Mouse (Mus musculus): ENCODE results near the gene Zfyve27.

The Zfyve27 gene

DNA sequence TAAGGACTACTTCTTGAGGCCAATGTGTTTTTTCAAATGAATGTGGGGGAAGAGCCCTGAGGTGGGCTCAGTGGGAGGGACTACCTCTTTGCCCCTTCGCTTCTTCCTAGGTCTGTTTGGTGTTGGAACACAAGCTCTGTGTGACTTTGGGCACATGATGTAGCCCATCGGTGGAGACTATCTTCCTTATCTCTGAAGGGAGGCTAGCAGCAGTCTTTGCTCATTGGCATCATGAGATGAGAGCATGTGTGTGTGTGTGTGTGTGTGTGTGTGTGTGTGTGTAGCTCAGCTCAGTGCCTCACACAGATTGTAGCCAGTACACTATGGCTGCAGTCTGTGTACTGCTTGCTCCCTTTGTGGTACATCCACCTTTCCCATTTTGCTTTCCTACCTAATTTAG is 13.7 kb downstream of the Zfyve27 start:
- DNase-seq (ENCODE audit: low spot score): no peak

DNA sequence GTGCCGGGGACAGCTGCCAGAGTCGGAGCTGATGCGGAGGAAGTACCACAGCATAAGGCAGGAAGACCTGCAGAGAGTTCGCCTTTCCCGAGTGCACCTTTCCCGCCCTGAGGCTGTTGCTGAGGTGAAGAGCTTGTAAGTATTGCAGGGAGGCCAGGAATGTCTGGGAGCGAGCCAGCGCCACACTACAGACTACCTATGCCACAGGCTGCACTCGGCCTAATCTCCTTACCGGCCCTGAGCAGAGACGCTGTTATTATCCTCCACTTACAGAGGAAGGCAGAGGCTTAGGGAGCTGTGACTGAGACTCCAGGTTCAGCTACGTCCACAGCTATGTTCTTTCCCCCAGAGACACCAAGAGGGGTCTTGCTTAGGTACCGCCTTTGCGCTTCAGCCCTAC is 15.6 kb downstream of the Zfyve27 start:
- no peak for DNase-seq (ENCODE audit: low spot score)

DNA sequence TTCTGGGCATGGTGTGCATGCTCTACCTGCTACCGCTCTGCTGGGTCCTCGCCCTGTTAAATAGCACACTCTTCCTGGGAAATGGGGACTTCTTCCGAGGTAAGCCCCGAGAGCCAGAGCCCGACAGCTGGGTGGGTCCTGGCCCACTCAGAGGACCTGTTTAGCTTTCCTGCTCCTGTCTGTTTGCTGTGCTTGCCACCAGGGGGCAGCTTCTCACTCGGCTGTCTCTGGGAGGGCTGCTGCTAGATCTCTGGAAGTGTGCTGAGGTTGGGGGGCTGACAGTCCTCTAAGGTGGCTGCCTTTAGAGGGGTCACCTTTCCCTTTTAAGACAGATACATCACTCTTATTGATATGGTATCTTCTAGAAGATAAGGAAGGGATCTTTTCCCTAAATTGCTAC is 18.9 kb downstream of the Zfyve27 start:
- no peak for DNase-seq (ENCODE audit: low spot score)

GRCm38 (mm10) chr19:42189735-42190134 is 26.0 kb downstream of the Zfyve27 start:
- DNase-seq (ENCODE audit: low spot score): no peak

DNA sequence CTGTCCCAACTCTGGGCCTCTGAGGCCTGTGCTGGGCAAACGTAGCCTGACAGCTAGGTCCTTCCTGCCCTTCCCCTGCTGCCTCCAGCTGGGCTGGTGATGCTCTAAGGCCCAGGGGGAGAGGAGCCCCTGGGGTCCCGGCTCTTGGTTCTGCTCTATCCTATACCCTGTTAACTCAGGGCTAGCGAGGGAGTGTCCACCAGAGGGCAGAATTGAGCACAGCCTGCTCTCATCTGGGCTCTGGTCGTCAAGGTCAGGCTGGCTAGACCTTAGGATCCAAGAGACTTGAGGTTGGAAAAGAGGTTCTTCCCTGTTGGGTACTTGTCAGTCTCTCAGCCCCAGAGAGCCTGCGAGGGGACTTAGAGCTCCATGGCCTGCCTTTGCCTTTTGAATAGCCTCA is 26.7 kb downstream of the Zfyve27 start:
- peak; percentile 40 for DNase-seq (ENCODE audit: low spot score)

DNA sequence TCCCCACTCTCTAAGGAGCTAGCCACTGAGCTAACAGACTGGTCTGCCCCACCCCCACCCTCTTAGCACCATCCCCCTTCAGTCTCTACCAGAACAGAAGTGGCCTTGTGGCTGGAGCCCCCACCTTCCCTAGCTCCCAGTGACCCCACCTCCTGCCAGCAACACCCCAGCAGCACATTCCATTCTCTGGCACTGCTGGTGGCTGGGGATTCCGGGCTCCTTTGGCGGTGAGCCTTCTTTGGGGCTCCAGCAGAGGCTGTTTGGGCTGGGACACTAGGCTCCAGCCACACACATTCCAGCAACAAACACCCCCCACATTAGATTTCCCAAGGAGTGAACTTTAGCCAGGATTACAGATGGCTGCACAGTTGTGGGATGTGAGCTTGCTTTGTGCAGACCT is 29.6 kb downstream of the Zfyve27 start:
- no peak for DNase-seq (ENCODE audit: low spot score)

DNA sequence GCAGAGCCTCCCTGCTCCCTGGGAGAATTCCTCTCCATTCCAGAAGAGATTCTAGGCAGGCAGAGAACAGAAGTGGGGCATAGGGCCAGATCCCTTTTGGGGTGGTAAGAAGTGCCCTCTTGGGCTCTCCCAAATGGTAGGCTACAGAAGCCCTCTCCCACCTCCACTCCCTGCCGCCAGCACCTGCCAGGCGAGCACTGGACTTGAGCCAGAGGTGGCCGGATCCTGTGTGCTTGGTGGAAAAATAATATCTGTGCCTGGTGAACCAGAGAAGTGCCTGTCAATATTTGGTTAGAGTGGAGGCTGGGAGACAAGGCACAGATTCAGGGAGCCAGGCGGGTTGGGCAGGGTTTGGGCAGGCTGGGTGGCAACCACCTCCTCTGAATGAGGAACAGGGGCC is 32.6 kb downstream of the Zfyve27 start:
- DNase-seq (ENCODE audit: low spot score): no peak

- no peak for DNase-seq (ENCODE audit: low spot score)
Measured at GRCm38 (mm10) chr19:42197066-42197465, 33.3 kb downstream of the Zfyve27 start.

- no peak for DNase-seq (ENCODE audit: low spot score)
Measured at GRCm38 (mm10) chr19:42198026-42198425, 34.3 kb downstream of the Zfyve27 start.

DNA sequence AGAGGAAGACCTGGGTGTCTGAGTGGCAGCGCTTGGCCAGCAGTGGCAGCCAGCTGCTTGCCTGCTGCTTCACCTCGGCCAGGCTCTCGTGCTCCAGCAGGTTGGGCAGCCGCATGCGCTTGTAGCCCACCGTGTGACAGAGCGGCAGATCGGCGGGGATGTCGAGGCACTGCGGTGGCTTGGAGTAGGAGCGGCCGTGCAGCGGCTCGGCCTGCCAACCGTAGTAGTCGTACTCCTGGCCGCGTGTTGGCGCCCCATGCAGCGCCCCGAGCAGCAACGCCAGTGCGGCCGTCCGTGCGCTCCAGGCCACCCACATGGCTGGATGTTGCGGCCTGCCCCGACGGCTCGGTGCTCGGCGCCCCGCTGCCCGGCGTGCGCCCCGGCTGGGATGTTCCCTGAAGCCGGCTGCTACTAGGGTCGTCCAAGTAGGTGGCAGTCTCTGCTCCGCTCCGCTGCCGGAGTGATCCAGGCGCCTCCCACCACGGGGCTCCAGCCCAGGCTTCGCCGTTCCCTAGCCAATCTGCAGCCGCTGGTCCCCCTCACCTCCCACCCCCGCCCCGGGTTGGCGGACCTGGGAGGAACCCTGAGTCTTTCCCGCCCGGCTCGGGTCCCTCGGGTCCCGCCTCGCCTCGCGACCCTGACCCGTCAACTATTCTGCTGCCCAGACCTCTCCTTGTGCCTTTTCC is 38.1 kb downstream of the Zfyve27 start, which contains the start of gene Sfrp5:
Sfrp5 (minus strand) TSS at position 557 of the 686 bp plus-strand sequence.
- no peak for DNase-seq (ENCODE audit: low spot score)

- DNase-seq (ENCODE audit: low spot score): no peak
Measured at GRCm38 (mm10) chr19:42202467-42202866, 38.7 kb downstream of the Zfyve27 start.

DNA sequence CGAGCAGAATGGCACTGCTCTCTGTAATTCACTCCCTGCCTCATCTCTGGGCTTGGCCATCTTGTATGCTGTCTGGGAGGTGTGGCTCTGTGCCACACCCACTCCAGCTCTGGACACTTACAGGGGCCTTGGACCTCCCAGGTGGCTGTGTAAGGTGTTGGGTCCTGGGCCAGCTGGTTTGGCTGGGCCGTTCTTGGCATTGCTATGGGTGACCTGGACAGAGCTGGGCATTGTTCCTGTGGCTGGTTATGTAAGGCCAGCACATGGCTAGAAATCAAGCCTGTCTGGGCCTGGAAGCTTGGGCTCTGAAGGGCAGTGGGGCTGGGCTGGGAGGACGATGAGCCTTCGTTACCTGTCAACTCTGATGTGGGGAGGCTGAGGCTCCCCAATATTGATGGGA is 40.6 kb downstream of the Zfyve27 start:
- DNase-seq (ENCODE audit: low spot score): no peak

GRCm38 (mm10) chr19:42205201-42205600 is 41.5 kb downstream of the Zfyve27 start:
- no peak for DNase-seq (ENCODE audit: low spot score)

DNA sequence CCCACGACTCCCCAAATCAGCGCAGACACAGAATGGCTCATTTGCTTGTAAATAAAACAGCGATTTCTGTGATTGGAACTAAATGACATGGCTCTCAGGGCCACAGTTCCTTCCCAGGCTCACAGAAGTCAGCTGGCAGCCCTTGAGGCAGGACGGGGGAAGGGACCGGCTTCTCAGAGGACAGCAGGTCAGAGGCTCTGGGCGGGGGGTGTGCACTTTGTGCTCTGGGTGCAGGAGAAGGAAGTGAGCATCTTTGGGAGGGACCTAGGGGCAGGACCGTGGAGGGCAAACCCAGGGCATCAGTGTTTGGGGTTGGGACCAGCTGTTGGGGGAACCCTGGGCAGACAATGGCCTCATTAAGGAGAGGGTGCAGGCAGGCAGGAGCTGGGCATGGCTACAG is 45.7 kb downstream of the Zfyve27 start:
- no peak for DNase-seq (ENCODE audit: low spot score)

DNA sequence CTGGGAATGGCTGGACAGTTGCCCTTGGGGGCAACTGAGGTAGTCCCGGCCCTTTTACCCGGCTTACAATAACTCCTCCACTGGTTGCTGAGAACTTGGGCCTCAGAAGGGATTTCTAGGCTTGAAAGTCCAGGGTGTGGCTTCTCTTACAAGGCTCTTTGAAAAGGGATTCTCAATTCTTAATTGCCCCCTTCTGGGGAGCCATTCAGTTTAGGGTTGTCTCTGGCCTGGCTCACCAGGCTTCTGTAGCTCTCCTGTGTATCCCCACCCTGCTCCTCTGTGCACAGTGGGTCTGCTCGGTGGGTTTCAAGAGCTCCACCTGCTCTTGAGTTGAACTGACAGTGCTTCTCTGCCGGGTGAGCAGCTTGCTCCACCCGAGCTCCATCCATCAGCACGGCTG is 46.2 kb downstream of the Zfyve27 start:
- no peak for DNase-seq (ENCODE audit: low spot score)

DNA sequence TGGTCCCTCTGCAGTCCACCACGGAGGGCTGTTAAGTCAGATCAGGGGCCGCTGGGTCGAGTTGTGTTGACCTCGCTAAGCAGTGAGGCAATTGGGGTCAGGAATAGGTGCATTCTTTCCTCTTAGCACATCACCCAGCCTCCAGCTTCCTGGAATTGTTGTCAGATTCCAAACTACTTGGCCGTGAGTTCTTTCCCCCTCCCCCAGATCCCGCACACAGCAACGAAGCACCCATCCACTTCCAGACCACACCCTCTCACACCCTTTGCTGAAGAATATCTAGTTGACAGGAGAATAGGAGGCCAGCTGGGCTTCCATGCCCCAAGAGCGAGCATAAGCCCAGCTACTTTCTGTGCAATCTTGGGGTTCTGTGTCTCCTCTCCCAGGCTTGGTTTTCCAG is 48.2 kb downstream of the Zfyve27 start:
- DNase-seq (ENCODE audit: low spot score): no peak

GRCm38 (mm10) chr19:42214601-42215000 is 50.9 kb downstream of the Zfyve27 start:
- no peak for DNase-seq (ENCODE audit: low spot score)

DNA sequence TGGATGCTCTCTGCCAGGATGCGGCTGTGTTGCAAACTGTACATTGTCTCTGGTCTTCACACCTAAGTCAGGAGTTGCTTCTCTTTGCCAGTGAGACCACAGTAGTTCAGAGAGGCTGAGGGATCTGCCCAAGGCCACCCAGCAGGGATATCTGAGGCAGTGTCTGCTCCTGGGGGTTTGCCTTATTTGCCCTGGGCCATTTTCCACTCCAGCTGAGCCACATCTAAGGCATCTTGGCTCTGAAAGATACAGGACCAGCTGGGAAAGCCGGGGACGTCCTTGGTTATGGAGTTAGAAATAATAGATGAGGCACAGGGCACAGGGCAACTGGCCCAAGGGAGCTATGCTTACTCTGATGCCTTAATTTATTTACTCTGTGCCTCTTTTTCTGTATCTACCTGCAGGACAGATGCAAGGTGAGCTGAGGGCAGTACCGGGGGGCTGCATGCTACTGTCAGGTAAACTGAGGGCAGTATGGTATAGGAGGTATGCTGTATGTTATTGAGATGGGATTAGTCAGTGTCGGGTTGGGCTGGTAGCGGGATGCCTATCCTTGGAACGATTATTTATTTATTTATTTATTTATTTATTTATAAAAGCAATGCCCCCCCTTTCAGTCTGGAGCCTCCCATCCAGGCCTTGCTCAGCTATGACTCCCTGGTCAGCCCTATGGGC is 53.1 kb downstream of the Zfyve27 start:
- DNase-seq (ENCODE audit: low spot score): no peak

DNA sequence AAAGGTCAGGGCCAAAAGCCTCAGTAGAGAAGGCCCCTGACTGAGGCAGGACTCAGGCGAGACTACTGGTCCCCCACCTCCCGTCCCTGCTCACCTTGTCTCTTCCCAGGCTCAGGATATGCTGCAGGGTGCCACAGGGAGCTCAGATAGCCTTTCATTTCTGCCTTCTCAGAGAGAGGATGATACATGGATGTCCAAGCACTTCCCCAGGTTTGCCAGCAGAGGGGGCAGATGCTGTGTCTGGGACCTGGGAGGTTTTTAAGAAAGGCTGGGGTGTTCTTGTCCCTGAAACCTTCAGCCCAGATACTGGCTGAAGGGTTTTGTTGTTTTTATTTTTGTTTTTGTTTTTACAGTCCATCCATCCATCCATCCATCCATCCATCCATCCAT is 53.6 kb downstream of the Zfyve27 start:
- no peak for DNase-seq (ENCODE audit: low spot score)

DNA sequence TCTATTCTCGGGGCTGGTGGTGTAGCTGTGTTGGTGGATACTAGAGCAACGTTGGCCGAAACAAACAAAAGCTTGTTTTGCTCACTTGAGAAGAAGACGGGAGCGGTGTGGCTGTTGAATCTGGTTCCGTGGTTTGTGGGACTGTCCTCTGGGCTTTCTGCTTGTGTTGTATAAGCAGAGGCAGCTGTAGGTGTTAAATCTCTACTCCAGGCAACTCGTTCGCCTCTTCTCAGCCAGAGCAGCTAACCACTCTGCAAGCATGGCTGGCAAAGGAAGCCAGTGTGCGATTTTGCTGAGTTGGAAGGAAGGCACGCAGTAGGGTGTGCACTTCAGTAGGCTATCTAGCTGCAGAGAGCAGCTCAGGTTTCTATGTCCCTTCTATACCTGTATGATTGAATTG is 62.7 kb downstream of the Zfyve27 start:
- no peak for DNase-seq (ENCODE audit: low spot score)

GRCm38 (mm10) chr19:42229499-42230287 is 65.9 kb downstream of the Zfyve27 start:
- DNase-seq (ENCODE audit: low spot score): no peak

- DNase-seq (ENCODE audit: low spot score): no peak
Measured at GRCm38 (mm10) chr19:42230288-42230568, 66.5 kb downstream of the Zfyve27 start.

DNA sequence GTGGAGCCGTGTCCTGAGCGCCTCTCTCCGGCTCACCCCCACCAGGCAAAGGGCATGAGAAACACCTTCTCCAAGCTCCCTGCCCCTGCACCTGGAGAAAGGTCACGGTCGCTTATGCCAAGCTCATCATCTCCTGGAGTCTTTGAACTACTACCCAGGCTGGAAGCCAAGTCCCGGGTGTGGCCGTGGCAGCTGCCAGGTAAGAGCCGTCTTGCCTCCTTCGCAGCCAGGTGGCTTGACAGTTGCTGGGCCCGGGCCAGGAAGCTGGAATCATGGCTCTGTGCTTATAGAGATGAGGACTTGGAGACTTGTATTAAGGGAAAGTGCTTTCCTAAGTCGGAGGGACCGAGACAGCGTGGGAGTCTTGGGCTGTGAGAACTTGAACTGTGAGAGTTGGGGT is 67.2 kb downstream of the Zfyve27 start:
- no peak for DNase-seq (ENCODE audit: low spot score)

Data from T-cell, adult 2 months (primary cell).